Mouse (Mus musculus) heart, embryonic 12.5 days (tissue): ENCODE data around the gene Sox1. TPM values are rescaled to one million over a fixed set of nuclear protein-coding genes. Genes with fewer than 3 reads are reported as not detected.

Experiments
- ATAC-seq: fragments of 200-750 bp; cut with Nextera tagmentation; 2 replicates; pipeline ENCODE4 v1.8.0; 2017; ENCODE audit warnings: moderate TSS enrichment, moderate library complexity; ENCODE audit not compliant: insufficient number of reproducible peaks, low FRiP score
- H3K27ac ChIP-seq: fragments of 300-500 bp; sonication (generic); 2 replicates; pipeline ENCODE4 v1.5.1; 2016; ENCODE audit warnings: mild to moderate bottlenecking, moderate library complexity; ENCODE audit not compliant: poor library complexity, severe bottlenecking
- H3K27me3 ChIP-seq: fragments of 300-500 bp; sonication (generic); replicated peaks from 2 replicates; pipeline ENCODE4 v1.6.1; 2016; ENCODE audit warnings: mild to moderate bottlenecking, moderate library complexity
- H3K36me3 ChIP-seq: fragments of 300-500 bp; sonication (generic); 2 replicates; pipeline ENCODE4 v1.6.1; 2016; ENCODE audit warnings: mild to moderate bottlenecking, moderate library complexity
- H3K4me1 ChIP-seq: fragments of 300-500 bp; sonication (generic); replicated peaks from 2 replicates; pipeline ENCODE4 v1.6.1; 2016; ENCODE audit warnings: mild to moderate bottlenecking
- H3K4me2 ChIP-seq: fragments of 300-500 bp; sonication (generic); 2 replicates; pipeline ENCODE4 v1.6.1; 2016; ENCODE audit warnings: mild to moderate bottlenecking, moderate library complexity
- H3K4me3 ChIP-seq: fragments of 300-500 bp; sonication (generic); 2 replicates; pipeline ENCODE4 v1.5.1; 2016; ENCODE audit warnings: mild to moderate bottlenecking
- H3K9ac ChIP-seq: fragments of 300-500 bp; sonication (generic); 2 replicates; pipeline ENCODE4 v1.6.1; 2016; ENCODE audit warnings: mild to moderate bottlenecking, moderate library complexity
- H3K9me3 ChIP-seq: fragments of 300-500 bp; sonication (generic); replicated peaks from 2 replicates; pipeline ENCODE4 v1.6.1; 2016; ENCODE audit warnings: mild to moderate bottlenecking, moderate library complexity
- WGBS: fragments of 180-500 bp; shearing (Covaris S2); methylation state at CpG from one replicate; pipeline ENCODE4 v1.1.7; 2016; 5-methylcytosine and 5-hydroxymethylcytosine counted together
- polyA plus RNA-seq: library from polyadenylated mRNA; unstranded; fragments of >200 nt; fragmentation: Nextera tagmentation; extraction: Ambion mirVana; gene quantifications from 2 replicates; pipeline ENCODE4 v1.2.1, GENCODE M21; 2016

Sox1 gene
- not detected in 2 replicates for polyA plus RNA-seq

GRCm38 (mm10) chr8:12395071-12396031 is at the start of gene Sox1:
Sox1 (plus strand) TSS chr8:12395295.
- Histone ChIP-seq H3K27ac (no peak within 1 kb of the TSS), H3K4me3 (peak within 1 kb of the TSS; percentile 52), H3K27me3 (peaks cover 87% of the 10 kb centered on the region), H3K9me3 (no peaks in the 10 kb centered on the region), H3K36me3 (no peaks in the 10 kb centered on the region), H3K9ac (peak within 1 kb of the TSS; percentile 43; the same call in 1 of the 2 replicates), H3K4me2 (peak within 1 kb of the TSS; percentile 81), H3K4me1 (peaks cover 28% of the 10 kb centered on the region)
- WGBS: under 1% methylated on average over 72 of the region's 89 CpGs
- ATAC-seq: peak; percentile 65; the same call in 1 of the 2 replicates

- WGBS: 62% methylated on average over 4 of the region's 4 CpGs
- ATAC-seq: no peak
Observed at GRCm38 (mm10) chr8:12345881-12346280, 49.2 kb upstream of the Sox1 start.

GRCm38 (mm10) chr8:12346870-12347269 is 48.2 kb upstream of the Sox1 start:
- H3K4me1 ChIP-seq: no peaks in the 10 kb centered on the region
- no peak overlapping the region for H3K27ac ChIP-seq
- H3K27me3 ChIP-seq: no peaks in the 10 kb centered on the region; the same call in 1 of the 2 replicates
- no peak for ATAC-seq
- 81% methylated on average over 11 of the region's 11 CpGs for WGBS
- H3K4me3 ChIP-seq: no peak overlapping the region
- no peaks in the 10 kb centered on the region for H3K36me3 ChIP-seq
- no peaks in the 10 kb centered on the region for H3K9me3 ChIP-seq
- H3K4me2 ChIP-seq: no peak overlapping the region
- no peak overlapping the region for H3K9ac ChIP-seq

More at GRCm38 (mm10) chr8:12345881-12346280, 49.2 kb upstream of the Sox1 start:
- Histone ChIP-seq H3K9ac (no peak overlapping the region), H3K4me2 (no peak overlapping the region), H3K9me3 (no peaks in the 10 kb centered on the region), H3K4me1 (no peaks in the 10 kb centered on the region), H3K27ac (no peak overlapping the region), H3K27me3 (no peaks in the 10 kb centered on the region; the same call in 1 of the 2 replicates), H3K4me3 (no peak overlapping the region), H3K36me3 (no peaks in the 10 kb centered on the region)

GRCm38 (mm10) chr8:12348306-12348705 is 46.8 kb upstream of the Sox1 start:
- H3K36me3 ChIP-seq: no peaks in the 10 kb centered on the region
- no peaks in the 10 kb centered on the region; the same call in 1 of the 2 replicates for H3K9me3 ChIP-seq
- no peak for ATAC-seq
- no peak overlapping the region for H3K4me2 ChIP-seq
- no peak overlapping the region for H3K4me3 ChIP-seq
- H3K9ac ChIP-seq: no peak overlapping the region
- H3K27ac ChIP-seq: no peak overlapping the region
- WGBS: 76% methylated on average over 1 of the region's 1 CpGs
- no peaks in the 10 kb centered on the region for H3K27me3 ChIP-seq
- H3K4me1 ChIP-seq: no peaks in the 10 kb centered on the region

DNA sequence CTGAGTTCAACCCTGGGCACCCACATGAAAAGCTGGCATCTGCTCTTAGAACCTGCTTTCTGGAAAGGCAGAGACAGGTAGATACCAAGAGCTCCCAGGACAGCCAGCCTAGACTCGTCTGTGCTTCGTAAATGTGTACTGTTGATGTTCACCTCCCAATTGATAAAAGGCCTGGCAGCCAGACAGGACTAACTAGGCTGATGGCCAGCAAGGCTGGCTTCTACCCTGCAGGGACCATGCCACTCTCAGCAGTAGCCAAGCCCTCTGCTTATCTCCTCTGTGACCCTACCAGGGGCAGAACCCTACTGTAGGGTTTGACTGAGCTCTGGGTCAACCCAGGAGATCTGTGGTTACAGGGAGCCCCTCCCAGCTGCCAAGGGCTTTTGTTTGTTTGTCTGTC is 45.5 kb upstream of the Sox1 start:
- H3K4me1 ChIP-seq: 0 out of 2 replicates have a peak, but pooled peaks cover 2% of the 10 kb centered on the region
- 33% methylated on average over 2 of the region's 2 CpGs for WGBS
- H3K9ac ChIP-seq: no peak overlapping the region
- no peak overlapping the region for H3K27ac ChIP-seq
- H3K4me2 ChIP-seq: no peak overlapping the region
- no peaks in the 10 kb centered on the region; the same call in 1 of the 2 replicates for H3K9me3 ChIP-seq
- no peaks in the 10 kb centered on the region for H3K27me3 ChIP-seq
- no peak for ATAC-seq
- no peaks in the 10 kb centered on the region for H3K36me3 ChIP-seq
- no peak overlapping the region for H3K4me3 ChIP-seq

DNA sequence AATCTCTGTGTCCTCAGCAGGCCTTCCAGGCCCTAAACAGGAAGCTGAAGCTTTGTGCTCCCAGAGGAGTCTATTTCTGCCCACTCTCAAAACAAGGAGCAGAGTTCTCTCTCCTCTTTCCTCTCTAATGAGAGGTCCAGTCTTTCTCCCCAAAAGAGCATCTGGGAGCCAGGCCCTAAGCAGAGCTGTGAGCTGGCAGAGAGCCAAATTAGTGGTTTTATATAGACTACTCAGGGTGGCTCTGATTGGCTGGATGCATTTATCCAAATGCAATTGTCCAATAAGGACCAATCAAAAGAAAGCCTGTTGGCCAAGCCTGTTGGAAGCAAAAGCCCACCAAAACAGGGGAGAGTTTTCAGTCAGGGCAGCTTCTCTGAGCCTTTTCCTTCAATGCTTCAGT is 44.0 kb upstream of the Sox1 start:
- no peak overlapping the region for H3K4me2 ChIP-seq
- ATAC-seq: no peak
- peaks cover 3% of the 10 kb centered on the region; the same call in 1 of the 2 replicates for H3K27me3 ChIP-seq
- H3K4me1 ChIP-seq: 0 out of 2 replicates have a peak, but pooled peaks cover 4% of the 10 kb centered on the region
- H3K27ac ChIP-seq: no peak overlapping the region
- H3K4me3 ChIP-seq: no peak overlapping the region
- no peak overlapping the region for H3K9ac ChIP-seq
- no peaks in the 10 kb centered on the region; the same call in 1 of the 2 replicates for H3K9me3 ChIP-seq
- no peaks in the 10 kb centered on the region for H3K36me3 ChIP-seq

DNA sequence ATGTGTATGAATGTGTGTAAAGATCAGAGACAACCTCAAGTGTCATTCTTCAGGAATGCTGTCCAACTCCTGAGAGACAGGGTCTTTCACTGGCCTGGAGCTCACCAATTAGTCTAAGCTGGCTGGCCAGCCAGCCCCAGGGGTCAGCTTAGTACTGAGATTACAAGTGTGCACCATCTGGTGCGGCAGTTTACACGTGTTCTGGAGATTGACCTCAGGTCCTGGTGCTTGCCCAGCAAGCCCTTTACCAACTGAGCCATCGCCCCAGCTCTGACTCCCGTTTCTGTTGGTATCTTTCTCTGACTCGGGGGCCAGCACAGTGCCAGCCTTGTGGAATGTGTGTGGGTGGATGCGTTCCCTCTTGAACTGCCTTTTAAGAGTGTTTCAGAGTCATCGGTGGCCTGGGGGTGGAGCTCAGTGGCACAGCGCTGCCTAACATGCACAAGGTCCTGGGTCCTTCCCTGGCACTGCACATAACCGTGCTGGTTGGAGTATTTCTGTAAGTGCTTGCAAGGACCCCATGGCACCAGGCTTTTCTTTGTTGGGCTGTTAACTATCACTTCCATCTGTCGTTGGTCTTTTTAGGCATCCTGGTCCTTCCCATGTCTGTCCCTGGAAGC is 40.6 kb upstream of the Sox1 start:
- Histone ChIP-seq H3K4me2 (no peak overlapping the region), H3K9me3 (no peaks in the 10 kb centered on the region; the same call in 1 of the 2 replicates), H3K4me3 (no peak overlapping the region), H3K27me3 (peaks cover 12% of the 10 kb centered on the region), H3K4me1 (0 out of 2 replicates have a peak, but pooled peaks cover 4% of the 10 kb centered on the region), H3K27ac (no peak overlapping the region), H3K9ac (no peak overlapping the region), H3K36me3 (no peaks in the 10 kb centered on the region)
- no peak for ATAC-seq
- WGBS: 55% methylated on average over 10 of the region's 10 CpGs

- Histone ChIP-seq H3K36me3 (no peaks in the 10 kb centered on the region), H3K4me3 (no peak overlapping the region), H3K27me3 (no peaks in the 10 kb centered on the region; the same call in 1 of the 2 replicates), H3K9ac (no peak overlapping the region), H3K27ac (no peak overlapping the region), H3K9me3 (peaks cover 10% of the 10 kb centered on the region; the same call in 1 of the 2 replicates), H3K4me2 (no peak overlapping the region), H3K4me1 (no peaks in the 10 kb centered on the region)
- 61% methylated on average over 7 of the region's 7 CpGs for WGBS
- ATAC-seq: no peak
Observed at GRCm38 (mm10) chr8:12368161-12368560, 26.9 kb upstream of the Sox1 start.

DNA sequence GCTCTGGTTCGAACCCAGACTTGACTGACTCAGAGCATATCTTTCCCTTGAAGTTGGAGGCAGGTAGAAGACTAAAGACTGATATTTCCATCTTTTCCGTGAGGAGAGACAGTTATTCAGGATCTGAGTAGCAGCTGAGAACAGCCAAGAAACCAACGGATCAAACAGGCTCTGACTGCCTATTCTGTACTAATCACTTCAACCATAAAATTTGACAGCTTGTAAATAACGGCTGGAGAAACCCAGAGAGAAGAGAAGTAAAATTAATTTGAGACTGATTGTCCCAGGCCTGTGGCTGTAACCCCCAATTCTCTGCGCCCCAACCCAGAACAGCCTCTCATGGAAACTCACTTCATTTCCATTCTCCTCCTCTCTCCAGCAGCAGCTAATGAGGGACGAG is 26.2 kb upstream of the Sox1 start:
- H3K27ac ChIP-seq: no peak overlapping the region
- no peaks in the 10 kb centered on the region for H3K36me3 ChIP-seq
- H3K27me3 ChIP-seq: peaks cover 2% of the 10 kb centered on the region
- no peak overlapping the region for H3K4me2 ChIP-seq
- ATAC-seq: no peak
- 72% methylated on average over 6 of the region's 6 CpGs for WGBS
- peaks cover 10% of the 10 kb centered on the region for H3K9me3 ChIP-seq
- no peak overlapping the region for H3K9ac ChIP-seq
- no peaks in the 10 kb centered on the region for H3K4me1 ChIP-seq
- H3K4me3 ChIP-seq: no peak overlapping the region

GRCm38 (mm10) chr8:12381111-12381510 is 14.0 kb upstream of the Sox1 start:
- Histone ChIP-seq H3K4me3 (no peak overlapping the region), H3K9ac (no peak overlapping the region), H3K9me3 (no peaks in the 10 kb centered on the region), H3K36me3 (no peaks in the 10 kb centered on the region), H3K4me1 (peaks cover 25% of the 10 kb centered on the region), H3K4me2 (no peak overlapping the region), H3K27me3 (peaks cover 69% of the 10 kb centered on the region), H3K27ac (no peak overlapping the region)
- ATAC-seq: no peak
- 62% methylated on average over 3 of the region's 3 CpGs for WGBS
